Mouse (Mus musculus) kidney, embryonic 14.5 days (tissue): ENCODE data around the gene Gstt4. TPM values are rescaled to one million over a fixed set of nuclear protein-coding genes. Genes with fewer than 3 reads are reported as not detected.
A peak's percentile ranks its signal among the peaks of the same experiment; 100 is the strongest.

Source experiments
- ATAC-seq: fragments of 200-750 bp; cut with Nextera tagmentation; 2 replicates; pipeline ENCODE4 v1.8.0; 2017; ENCODE audit warnings: moderate number of reproducible peaks, mild to moderate bottlenecking, moderate TSS enrichment, moderate library complexity; ENCODE audit not compliant: low FRiP score, low TSS enrichment
- H3K27ac ChIP-seq: fragments of 300-500 bp; sonication (generic); 2 replicates; pipeline ENCODE4 v1.5.1; 2014; ENCODE audit warnings: low read depth, mild to moderate bottlenecking, low read length, moderate library complexity, mixed read lengths
- H3K27me3 ChIP-seq: fragments of 300-500 bp; sonication (generic); 2 replicates; pipeline ENCODE4 v1.6.1; 2014; ENCODE audit warnings: mild to moderate bottlenecking, low read length; ENCODE audit not compliant: control insufficient read depth, insufficient read depth
- H3K36me3 ChIP-seq: fragments of 300-500 bp; sonication (generic); 2 replicates; pipeline ENCODE4 v1.6.1; 2014; ENCODE audit warnings: low read length, mixed read lengths; ENCODE audit not compliant: control insufficient read depth, insufficient read depth
- H3K4me1 ChIP-seq: fragments of 300-500 bp; sonication (generic); 2 replicates; pipeline ENCODE4 v1.6.1; 2014; ENCODE audit warnings: low read length, mixed read lengths; ENCODE audit not compliant: control insufficient read depth, insufficient read depth
- H3K4me2 ChIP-seq: fragments of 300-500 bp; sonication (generic); replicated peaks from 2 replicates; pipeline ENCODE4 v1.6.1; 2014; ENCODE audit warnings: low read depth, mild to moderate bottlenecking, low read length
- H3K4me3 ChIP-seq: fragments of 300-500 bp; sonication (generic); 2 replicates; pipeline ENCODE4 v1.5.1; 2014; ENCODE audit warnings: mild to moderate bottlenecking, low read length
- H3K9ac ChIP-seq: fragments of 300-500 bp; sonication (generic); 2 replicates; pipeline ENCODE4 v1.6.1; 2014; ENCODE audit warnings: low read depth, mild to moderate bottlenecking, low read length, moderate library complexity
- H3K9me3 ChIP-seq: fragments of 300-500 bp; sonication (generic); 2 replicates; pipeline ENCODE4 v1.6.1; 2016; ENCODE audit warnings: low read length; ENCODE audit not compliant: control insufficient read depth
- WGBS: fragments of 180-500 bp; shearing (Covaris S2); extraction: QIAGEN DNeasy Blood & Tissue Kit; methylation state at CpG from one replicate; pipeline ENCODE4 v1.1.7; 2014; 5-methylcytosine and 5-hydroxymethylcytosine counted together
- polyA plus RNA-seq: library from polyadenylated mRNA; unstranded; fragments of >200 nt; fragmentation: Nextera tagmentation; extraction: Ambion mirVana; gene quantifications from 2 replicates; pipeline ENCODE4 v1.2.1, GENCODE M21; 2014

Gene Gstt4
- polyA plus RNA-seq, 1 experiment from 2014 or later, result not detected

- no peaks in the 10 kb centered on the region for H3K27me3 ChIP-seq
- no peak overlapping the region for H3K9ac ChIP-seq
- H3K27ac ChIP-seq, result no peak overlapping the region
- H3K9me3 ChIP-seq, result no peaks in the 10 kb centered on the region
- H3K4me3 ChIP-seq, result no peak overlapping the region
- no peaks in the 10 kb centered on the region for H3K36me3 ChIP-seq
- 90% methylated on average over 6 of the region's 6 CpGs for WGBS
- H3K4me2 ChIP-seq, result no peak overlapping the region
- no peaks in the 10 kb centered on the region for H3K4me1 ChIP-seq
- ATAC-seq, result no peak
Measured at GRCm38 (mm10) chr10:75789081-75789735, 33.1 kb downstream of the Gstt4 start.

GRCm38 (mm10) chr10:75788277-75788676 lies 34.1 kb downstream of the Gstt4 start:
- Histone ChIP-seq H3K4me1 (no peaks in the 10 kb centered on the region), H3K9ac (no peak overlapping the region), H3K9me3 (no peaks in the 10 kb centered on the region), H3K27me3 (no peaks in the 10 kb centered on the region), H3K4me2 (no peak overlapping the region), H3K36me3 (no peaks in the 10 kb centered on the region), H3K27ac (no peak overlapping the region), H3K4me3 (no peak overlapping the region)
- no peak for ATAC-seq
- WGBS, result 85% methylated on average over 8 of the region's 8 CpGs

- 64% methylated on average over 1 of the region's 1 CpGs for WGBS
- Histone ChIP-seq H3K4me1 (no peaks in the 10 kb centered on the region; the same call in 1 of the 2 replicates), H3K27ac (no peak overlapping the region), H3K9me3 (no peaks in the 10 kb centered on the region), H3K4me3 (no peak overlapping the region), H3K4me2 (no peak overlapping the region), H3K27me3 (no peaks in the 10 kb centered on the region), H3K9ac (no peak overlapping the region), H3K36me3 (no peaks in the 10 kb centered on the region)
- no peak for ATAC-seq
Measured at GRCm38 (mm10) chr10:75785442-75785841, 36.9 kb downstream of the Gstt4 start.

GRCm38 (mm10) chr10:75780769-75781578 lies 41.4 kb downstream of the Gstt4 start, which contains the start of the genes Gm20441 and Gstt3:
TSS of gene Gm20441 (minus strand) at chr10:75780954.
TSS of gene Gstt3 (minus strand) at chr10:75781414.
- 1% methylated on average over 28 of the region's 28 CpGs for WGBS
- peak within 1 kb of the TSS; percentile 80 for H3K27ac ChIP-seq

GRCm38 (mm10) chr10:75779206-75780174 lies 42.9 kb downstream of the Gstt4 start:
- H3K4me2 ChIP-seq, result peak overlapping the region; percentile 92
- no peaks in the 10 kb centered on the region for H3K27me3 ChIP-seq
- peak; percentile 59 for ATAC-seq
- H3K9me3 ChIP-seq, result no peaks in the 10 kb centered on the region
- peak overlapping the region; percentile 54 for H3K4me3 ChIP-seq
- WGBS, result 32% methylated on average over 15 of the region's 15 CpGs
- no peaks in the 10 kb centered on the region for H3K36me3 ChIP-seq
- no peak overlapping the region for H3K9ac ChIP-seq
- peak overlapping the region; percentile 59; the same call in 1 of the 2 replicates for H3K27ac ChIP-seq
- H3K4me1 ChIP-seq, result no peaks in the 10 kb centered on the region; the same call in 1 of the 2 replicates

More at GRCm38 (mm10) chr10:75780769-75781578, 41.4 kb downstream of the Gstt4 start, which contains the start of the genes Gm20441 and Gstt3:
- ATAC-seq, result peak; percentile 78
- Histone ChIP-seq H3K4me1 (no peaks in the 10 kb centered on the region; the same call in 1 of the 2 replicates), H3K4me2 (peak within 1 kb of the TSS; percentile 92), H3K4me3 (peak within 1 kb of the TSS; percentile 54), H3K27me3 (no peaks in the 10 kb centered on the region), H3K9me3 (no peaks in the 10 kb centered on the region), H3K36me3 (no peaks in the 10 kb centered on the region), H3K9ac (peak within 1 kb of the TSS; percentile 62)

GRCm38 (mm10) chr10:75777885-75778284 lies 44.5 kb downstream of the Gstt4 start:
- no peak overlapping the region for H3K4me3 ChIP-seq
- WGBS, result 82% methylated on average over 2 of the region's 2 CpGs
- H3K27me3 ChIP-seq, result no peaks in the 10 kb centered on the region
- no peaks in the 10 kb centered on the region for H3K36me3 ChIP-seq
- no peaks in the 10 kb centered on the region for H3K9me3 ChIP-seq
- H3K27ac ChIP-seq, result no peak overlapping the region
- no peak for ATAC-seq
- H3K4me1 ChIP-seq, result no peaks in the 10 kb centered on the region; the same call in 1 of the 2 replicates
- H3K9ac ChIP-seq, result no peak overlapping the region
- no peak overlapping the region for H3K4me2 ChIP-seq

- Histone ChIP-seq H3K9ac (no peak overlapping the region), H3K4me2 (no peak overlapping the region), H3K4me1 (peaks cover 5% of the 10 kb centered on the region; the same call in 1 of the 2 replicates), H3K27me3 (no peaks in the 10 kb centered on the region), H3K27ac (no peak overlapping the region), H3K4me3 (no peak overlapping the region), H3K9me3 (no peaks in the 10 kb centered on the region), H3K36me3 (no peaks in the 10 kb centered on the region)
- WGBS, result 90% methylated on average over 6 of the region's 6 CpGs
- ATAC-seq, result no peak
Measured at GRCm38 (mm10) chr10:75776562-75776961, 45.8 kb downstream of the Gstt4 start.

- Histone ChIP-seq H3K4me3 (no peak overlapping the region), H3K4me2 (no peak overlapping the region), H3K9ac (no peak overlapping the region), H3K9me3 (no peaks in the 10 kb centered on the region), H3K36me3 (no peaks in the 10 kb centered on the region), H3K27ac (no peak overlapping the region), H3K4me1 (0 out of 2 replicates have a peak, but pooled peaks cover 5% of the 10 kb centered on the region), H3K27me3 (no peaks in the 10 kb centered on the region)
- WGBS, result 90% methylated on average over 9 of the region's 9 CpGs
- ATAC-seq, result no peak
Measured at GRCm38 (mm10) chr10:75774587-75774986, 47.8 kb downstream of the Gstt4 start.
